Mouse (Mus musculus): ENCODE data around the gene Fabp3. TPM values are rescaled to one million over a fixed set of nuclear protein-coding genes. Genes with fewer than 3 reads are reported as not detected.

The Fabp3 gene
- polyA plus RNA-seq, 1 experiment from 2014 or later = 1,575 TPM

GRCm38 (mm10) chr4:130294513-130294912, 13.9 kb upstream of the Fabp3 start:
- no peak overlapping the region for H3K4me2 ChIP-seq (ENCODE audit: low read length)
- 74% methylated on average over 8 of the region's 8 CpGs for WGBS
- no peak overlapping the region for H3K9ac ChIP-seq (ENCODE audit: low read length)

GRCm38 (mm10) chr4:130295047-130295745, 13.2 kb upstream of the Fabp3 start:
- Histone ChIP-seq H3K9me3 (ENCODE audit: control insufficient read depth, low read length) (no peaks in the 10 kb centered on the region), H3K4me3 (ENCODE audit: control insufficient read depth in 1 of 2, insufficient read depth in 1 of 2, low read depth in 1 of 2, low read length in 2 of 2) (no peak overlapping the region), H3K9ac (ENCODE audit: low read length) (peak overlapping the region; percentile 28; the same call in 1 of the 2 replicates), H3K4me1 (ENCODE audit: control insufficient read depth in 2 of 2, insufficient read depth in 2 of 2, low read length in 2 of 2) (peaks cover 16 to 20% of the 10 kb centered on the region in 2 experiments), H3K36me3 (ENCODE audit: control insufficient read depth, insufficient read depth, low read length) (no peaks in the 10 kb centered on the region), H3K27ac (replicated peaks in 1 of 2; ENCODE audit: control insufficient read depth in 1 of 2, insufficient read depth in 1 of 2, low read depth in 2 of 2, low read length in 2 of 2) (0 out of 4 replicates have a peak overlapping the region, but pooled peaks of 1 of the 2 experiments have one; percentile 8), H3K27me3 (ENCODE audit: control insufficient read depth, insufficient read depth, low read length) (no peaks in the 10 kb centered on the region), H3K4me2 (ENCODE audit: low read length) (peak overlapping the region; percentile 19)
- ATAC-seq (ENCODE audit: insufficient number of reproducible peaks, insufficient read depth, low FRiP score, low read depth) = no peak
- 50% methylated on average over 23 of the region's 23 CpGs for WGBS

More at GRCm38 (mm10) chr4:130294513-130294912, 13.9 kb upstream of the Fabp3 start:
- H3K4me1 ChIP-seq (ENCODE audit: control insufficient read depth in 2 of 2, insufficient read depth in 2 of 2, low read length in 2 of 2) = peaks cover 12 to 15% of the 10 kb centered on the region in 2 experiments
- H3K27ac ChIP-seq (replicated peaks in 1 of 2; ENCODE audit: control insufficient read depth in 1 of 2, insufficient read depth in 1 of 2, low read depth in 2 of 2, low read length in 2 of 2) = no peak overlapping the region
- ATAC-seq (ENCODE audit: insufficient number of reproducible peaks, insufficient read depth, low FRiP score, low read depth) = no peak
- H3K36me3 ChIP-seq (ENCODE audit: control insufficient read depth, insufficient read depth, low read length) = no peaks in the 10 kb centered on the region
- H3K9me3 ChIP-seq (ENCODE audit: control insufficient read depth, low read length) = no peaks in the 10 kb centered on the region
- H3K4me3 ChIP-seq (ENCODE audit: control insufficient read depth in 1 of 2, insufficient read depth in 1 of 2, low read depth in 1 of 2, low read length in 2 of 2) = no peak overlapping the region
- H3K27me3 ChIP-seq (ENCODE audit: control insufficient read depth, insufficient read depth, low read length) = no peaks in the 10 kb centered on the region

GRCm38 (mm10) chr4:130296243-130296965, 12.0 kb upstream of the Fabp3 start:
- Histone ChIP-seq H3K27me3 (ENCODE audit: control insufficient read depth, insufficient read depth, low read length) (no peaks in the 10 kb centered on the region), H3K4me2 (ENCODE audit: low read length) (no peak overlapping the region), H3K4me3 (ENCODE audit: control insufficient read depth in 1 of 2, insufficient read depth in 1 of 2, low read depth in 1 of 2, low read length in 2 of 2) (no peak overlapping the region), H3K9ac (ENCODE audit: low read length) (no peak overlapping the region), H3K36me3 (ENCODE audit: control insufficient read depth, insufficient read depth, low read length) (no peaks in the 10 kb centered on the region), H3K4me1 (ENCODE audit: control insufficient read depth in 2 of 2, insufficient read depth in 2 of 2, low read length in 2 of 2) (peaks cover 16 to 20% of the 10 kb centered on the region in 2 experiments), H3K27ac (replicated peaks in 1 of 2; ENCODE audit: control insufficient read depth in 1 of 2, insufficient read depth in 1 of 2, low read depth in 2 of 2, low read length in 2 of 2) (no peak overlapping the region), H3K9me3 (ENCODE audit: control insufficient read depth, low read length) (no peaks in the 10 kb centered on the region)
- ATAC-seq (ENCODE audit: insufficient number of reproducible peaks, insufficient read depth, low FRiP score, low read depth) = no peak
- 81% methylated on average over 13 of the region's 13 CpGs for WGBS

GRCm38 (mm10) chr4:130297123-130297529, 11.3 kb upstream of the Fabp3 start:
- Histone ChIP-seq H3K27me3 (ENCODE audit: control insufficient read depth, insufficient read depth, low read length) (no peaks in the 10 kb centered on the region), H3K4me2 (ENCODE audit: low read length) (no peak overlapping the region; the same call in 1 of the 2 replicates), H3K9me3 (ENCODE audit: control insufficient read depth, low read length) (no peaks in the 10 kb centered on the region), H3K4me3 (ENCODE audit: control insufficient read depth in 1 of 2, insufficient read depth in 1 of 2, low read depth in 1 of 2, low read length in 2 of 2) (no peak overlapping the region), H3K9ac (ENCODE audit: low read length) (no peak overlapping the region), H3K4me1 (ENCODE audit: control insufficient read depth in 2 of 2, insufficient read depth in 2 of 2, low read length in 2 of 2) (peaks cover 16 to 21% of the 10 kb centered on the region in 2 experiments), H3K36me3 (ENCODE audit: control insufficient read depth, insufficient read depth, low read length) (no peaks in the 10 kb centered on the region), H3K27ac (replicated peaks in 1 of 2; ENCODE audit: control insufficient read depth in 1 of 2, insufficient read depth in 1 of 2, low read depth in 2 of 2, low read length in 2 of 2) (no peak overlapping the region)
- ATAC-seq (ENCODE audit: insufficient number of reproducible peaks, insufficient read depth, low FRiP score, low read depth) = no peak
- WGBS = 15% methylated on average over 13 of the region's 13 CpGs

- no peak; the same call in 1 of the 2 replicates for ATAC-seq (ENCODE audit: insufficient number of reproducible peaks, insufficient read depth, low FRiP score, low read depth)
- H3K36me3 ChIP-seq (ENCODE audit: control insufficient read depth, insufficient read depth, low read length) = no peaks in the 10 kb centered on the region
- peaks cover 20 to 24% of the 10 kb centered on the region in 2 experiments for H3K4me1 ChIP-seq (ENCODE audit: control insufficient read depth in 2 of 2, insufficient read depth in 2 of 2, low read length in 2 of 2)
- no peak overlapping the region for H3K4me3 ChIP-seq (ENCODE audit: control insufficient read depth in 1 of 2, insufficient read depth in 1 of 2, low read depth in 1 of 2, low read length in 2 of 2)
- WGBS = 57% methylated on average over 11 of the region's 11 CpGs
- peak overlapping the region; percentile 48 for H3K9ac ChIP-seq (ENCODE audit: low read length)
- H3K27me3 ChIP-seq (ENCODE audit: control insufficient read depth, insufficient read depth, low read length) = no peaks in the 10 kb centered on the region
- H3K9me3 ChIP-seq (ENCODE audit: control insufficient read depth, low read length) = no peaks in the 10 kb centered on the region
- peak overlapping the region; percentile 8 to 51; a peak in 1 of 4 replicates for H3K27ac ChIP-seq (replicated peaks in 1 of 2; ENCODE audit: control insufficient read depth in 1 of 2, insufficient read depth in 1 of 2, low read depth in 2 of 2, low read length in 2 of 2)
- no peak overlapping the region for H3K4me2 ChIP-seq (ENCODE audit: low read length)
Observed at GRCm38 (mm10) chr4:130298877-130299628, 9.3 kb upstream of the Fabp3 start.

GRCm38 (mm10) chr4:130299629-130300018, 8.8 kb upstream of the Fabp3 start:
- ATAC-seq (ENCODE audit: insufficient number of reproducible peaks, insufficient read depth, low FRiP score, low read depth) = no peak
- H3K27me3 ChIP-seq (ENCODE audit: control insufficient read depth, insufficient read depth, low read length) = no peaks in the 10 kb centered on the region
- no peak overlapping the region for H3K4me3 ChIP-seq (ENCODE audit: control insufficient read depth in 1 of 2, insufficient read depth in 1 of 2, low read depth in 1 of 2, low read length in 2 of 2)
- peak overlapping the region; percentile 48 for H3K9ac ChIP-seq (ENCODE audit: low read length)
- no peaks in the 10 kb centered on the region for H3K36me3 ChIP-seq (ENCODE audit: control insufficient read depth, insufficient read depth, low read length)
- H3K9me3 ChIP-seq (ENCODE audit: control insufficient read depth, low read length) = no peaks in the 10 kb centered on the region
- H3K27ac ChIP-seq (replicated peaks in 1 of 2; ENCODE audit: control insufficient read depth in 1 of 2, insufficient read depth in 1 of 2, low read depth in 2 of 2, low read length in 2 of 2) = peak overlapping the region; percentile 8 to 51; a peak in 1 of 4 replicates
- peaks cover 20 to 22% of the 10 kb centered on the region in 2 experiments for H3K4me1 ChIP-seq (ENCODE audit: control insufficient read depth in 2 of 2, insufficient read depth in 2 of 2, low read length in 2 of 2)
- 62% methylated on average over 8 of the region's 8 CpGs for WGBS
- H3K4me2 ChIP-seq (ENCODE audit: low read length) = no peak overlapping the region

- H3K36me3 ChIP-seq (ENCODE audit: control insufficient read depth, insufficient read depth, low read length) = no peaks in the 10 kb centered on the region
- H3K27ac ChIP-seq (replicated peaks in 1 of 2; ENCODE audit: control insufficient read depth in 1 of 2, insufficient read depth in 1 of 2, low read depth in 2 of 2, low read length in 2 of 2) = no peak overlapping the region
- no peaks in the 10 kb centered on the region for H3K9me3 ChIP-seq (ENCODE audit: control insufficient read depth, low read length)
- H3K27me3 ChIP-seq (ENCODE audit: control insufficient read depth, insufficient read depth, low read length) = no peaks in the 10 kb centered on the region; the same call in 1 of the 2 replicates
- no peak for ATAC-seq (ENCODE audit: insufficient number of reproducible peaks, insufficient read depth, low FRiP score, low read depth)
- 53% methylated on average over 12 of the region's 12 CpGs for WGBS
- H3K9ac ChIP-seq (ENCODE audit: low read length) = no peak overlapping the region
- no peak overlapping the region for H3K4me3 ChIP-seq (ENCODE audit: control insufficient read depth in 1 of 2, insufficient read depth in 1 of 2, low read depth in 1 of 2, low read length in 2 of 2)
- no peak overlapping the region for H3K4me2 ChIP-seq (ENCODE audit: low read length)
- peaks cover 24 to 26% of the 10 kb centered on the region in 2 experiments for H3K4me1 ChIP-seq (ENCODE audit: control insufficient read depth in 2 of 2, insufficient read depth in 2 of 2, low read length in 2 of 2)
Observed at GRCm38 (mm10) chr4:130302285-130302870, 6.0 kb upstream of the Fabp3 start.

Measured in heart, embryonic 14.5 days (tissue).